Mouse (Mus musculus): ENCODE measurements around the gene Kif3b. TPM values are rescaled to one million over a fixed set of nuclear protein-coding genes. Genes with fewer than 3 reads are reported as not detected.

Gene Kif3b
- total RNA-seq, 2 experiments from 2014 or later = 4.4 to 4.9 TPM

- intact Hi-C loops (cut with DNase I; ENCODE audit: low total_unique reads) = no loop called here
- DNase-seq = no peak
Measured at GRCm38 (mm10) chr2:153292305-153292861, 1.2 kb downstream of the Kif3b start.

GRCm38 (mm10) chr2:153295196-153295595 lies 4.0 kb downstream of the Kif3b start:
- intact Hi-C loops (cut with DNase I; ENCODE audit: low total_unique reads) = no loop called here
- DNase-seq = no peak

- intact Hi-C loops (cut with DNase I; ENCODE audit: low total_unique reads) = no loop called here
- no peak for DNase-seq
Measured at GRCm38 (mm10) chr2:153297771-153298170, 6.6 kb downstream of the Kif3b start.

GRCm38 (mm10) chr2:153298460-153298859 lies 7.2 kb downstream of the Kif3b start:
- intact Hi-C loops (cut with DNase I; ENCODE audit: low total_unique reads) = no loop called here
- no peak for DNase-seq

GRCm38 (mm10) chr2:153298863-153299262 lies 7.7 kb downstream of the Kif3b start:
- peak; percentile 7 for DNase-seq
- intact Hi-C loops (cut with DNase I; ENCODE audit: low total_unique reads) = no loop called here

- intact Hi-C loops (cut with DNase I; ENCODE audit: low total_unique reads) = no loop called here
Measured at GRCm38 (mm10) chr2:153301123-153301522, 9.9 kb downstream of the Kif3b start.

GRCm38 (mm10) chr2:153305240-153305639 lies 14.0 kb downstream of the Kif3b start:
- no peak for DNase-seq
- intact Hi-C loops (cut with DNase I; ENCODE audit: low total_unique reads) = no loop called here

More at GRCm38 (mm10) chr2:153301123-153301522, 9.9 kb downstream of the Kif3b start:
- no peak for DNase-seq

- intact Hi-C loops (cut with DNase I; ENCODE audit: low total_unique reads) = no loop called here
- no peak for DNase-seq
Measured at GRCm38 (mm10) chr2:153308586-153308985, 17.4 kb downstream of the Kif3b start.

- DNase-seq = no peak
- intact Hi-C loops (cut with DNase I; ENCODE audit: low total_unique reads) = no loop called here
Measured at GRCm38 (mm10) chr2:153309106-153309505, 17.9 kb downstream of the Kif3b start.

GRCm38 (mm10) chr2:153310228-153310627 lies 19.0 kb downstream of the Kif3b start:
- DNase-seq = no peak
- intact Hi-C loops (cut with DNase I; ENCODE audit: low total_unique reads) = no loop called here

- intact Hi-C loops (cut with DNase I; ENCODE audit: low total_unique reads) = no loop called here
Measured at GRCm38 (mm10) chr2:153312884-153313283, 21.7 kb downstream of the Kif3b start.

GRCm38 (mm10) chr2:153318408-153318807 lies 27.2 kb downstream of the Kif3b start:
- intact Hi-C loops (cut with DNase I; ENCODE audit: low total_unique reads) = no loop called here
- no peak for DNase-seq

More at GRCm38 (mm10) chr2:153312884-153313283, 21.7 kb downstream of the Kif3b start:
- DNase-seq = no peak

GRCm38 (mm10) chr2:153319036-153319643 lies 27.9 kb downstream of the Kif3b start:
- intact Hi-C loops (cut with DNase I; ENCODE audit: low total_unique reads) = no loop called here
- no peak for DNase-seq

- no peak for DNase-seq
Measured at GRCm38 (mm10) chr2:153325706-153326376, 34.6 kb downstream of the Kif3b start.

GRCm38 (mm10) chr2:153332271-153332670 lies 41.1 kb downstream of the Kif3b start:
- no peak for DNase-seq
- intact Hi-C loops (cut with DNase I; ENCODE audit: low total_unique reads) = no loop called here

More at GRCm38 (mm10) chr2:153325706-153326376, 34.6 kb downstream of the Kif3b start:
- intact Hi-C loops (cut with DNase I; ENCODE audit: low total_unique reads) = no loop called here

GRCm38 (mm10) chr2:153332981-153333380 lies 41.8 kb downstream of the Kif3b start:
- intact Hi-C loops (cut with DNase I; ENCODE audit: low total_unique reads) = no loop called here
- no peak for DNase-seq

GRCm38 (mm10) chr2:153333822-153334232 lies 42.6 kb downstream of the Kif3b start:
- no peak for DNase-seq
- intact Hi-C loops (cut with DNase I; ENCODE audit: low total_unique reads) = no loop called here

GRCm38 (mm10) chr2:153334281-153334680 lies 43.1 kb downstream of the Kif3b start:
- intact Hi-C loops (cut with DNase I; ENCODE audit: low total_unique reads) = no loop called here
- no peak for DNase-seq

GRCm38 (mm10) chr2:153336117-153336516 lies 44.9 kb downstream of the Kif3b start:
- no peak for DNase-seq
- intact Hi-C loops (cut with DNase I; ENCODE audit: low total_unique reads) = no loop called here

- intact Hi-C loops (cut with DNase I; ENCODE audit: low total_unique reads) = no loop called here
- DNase-seq = no peak
Measured at GRCm38 (mm10) chr2:153338361-153339350, 47.4 kb downstream of the Kif3b start.
